Mouse (Mus musculus) myocyte (in vitro differentiated cells): ENCODE measurements around the gene Tbc1d30. TPM values are rescaled to one million over a fixed set of nuclear protein-coding genes. Genes with fewer than 3 reads are reported as not detected.

Experiments used
- H3K27me3 ChIP-seq: one replicate; pipeline ENCODE4 v1.6.1; 2011; ENCODE audit not compliant: control insufficient read depth, insufficient read depth, insufficient read length
- H3K36me3 ChIP-seq: one replicate; pipeline ENCODE4 v1.6.1; 2011; ENCODE audit not compliant: control insufficient read depth, insufficient read depth
- H3K4me2 ChIP-seq: one replicate; pipeline ENCODE4 v1.6.1; 2011; ENCODE audit warnings: low read depth, control low read depth
- H3K4me3 ChIP-seq: one replicate; pipeline ENCODE4 v1.5.1; 2011; ENCODE audit warnings: mild to moderate bottlenecking, control low read depth, moderate library complexity
- H3K79me2 ChIP-seq: one replicate; pipeline ENCODE4 v1.6.1; 2011; ENCODE audit not compliant: control insufficient read depth, insufficient read depth
- H3ac ChIP-seq: one replicate; pipeline ENCODE4 v1.6.1; 2011; ENCODE audit not compliant: control insufficient read depth, insufficient read length
- CEBPB ChIP-seq: IDR thresholded peaks from 2 replicates; pipeline ENCODE4 v1.6.1; 2011; ENCODE audit warnings: mild to moderate bottlenecking, moderate library complexity; ENCODE audit not compliant: poor library complexity, insufficient read depth, severe bottlenecking
- E2F4 ChIP-seq: IDR thresholded peaks from one replicate; pipeline ENCODE4 v1.6.1; 2011; ENCODE audit warnings: mild to moderate bottlenecking, control low read depth, moderate library complexity; ENCODE audit not compliant: insufficient read depth
- MAX ChIP-seq: IDR thresholded peaks from one replicate; pipeline ENCODE4 v1.6.1; 2011; ENCODE audit warnings: low read depth, mild to moderate bottlenecking, control low read depth
- MYOD1 ChIP-seq, 3 experiments: IDR thresholded peaks; one replicate each; pipeline ENCODE4 v1.6.1; 2011; ENCODE audit warnings: control low read depth in 2 of 3, low read depth in 2 of 3, mild to moderate bottlenecking in 2 of 3, moderate library complexity in 1 of 3; ENCODE audit not compliant: insufficient read length in 2 of 3, control insufficient read depth in 1 of 3
- MYOG ChIP-seq, 3 experiments: IDR thresholded peaks; one replicate each; pipeline ENCODE4 v1.6.1; 2011; ENCODE audit warnings: control low read depth in 2 of 3, low read depth in 2 of 3, mild to moderate bottlenecking in 2 of 3; ENCODE audit not compliant: insufficient read length in 2 of 3, control insufficient read depth in 1 of 3, insufficient read depth in 1 of 3
- POLR2A ChIP-seq: IDR thresholded peaks from one replicate; pipeline ENCODE4 v1.6.1; 2011; ENCODE audit warnings: low read depth, mild to moderate bottlenecking, control low read depth, moderate library complexity; ENCODE audit not compliant: insufficient read length
- POLR2AphosphoS2 ChIP-seq: IDR thresholded peaks from one replicate; pipeline ENCODE4 v1.6.1; 2011; ENCODE audit warnings: low read depth, control low read depth; ENCODE audit not compliant: insufficient read length
- REST ChIP-seq: IDR thresholded peaks from one replicate; pipeline ENCODE4 v1.6.1; 2011; ENCODE audit warnings: mild to moderate bottlenecking, control low read depth, moderate library complexity; ENCODE audit not compliant: insufficient read depth, insufficient read length
- SRF ChIP-seq: IDR thresholded peaks from one replicate; pipeline ENCODE4 v1.6.1; 2011; ENCODE audit warnings: low read depth; ENCODE audit not compliant: control insufficient read depth, insufficient read length
- TCF12 ChIP-seq: IDR thresholded peaks from one replicate; pipeline ENCODE4 v1.6.1; 2011; ENCODE audit warnings: mild to moderate bottlenecking, control low read depth; ENCODE audit not compliant: poor library complexity, insufficient read depth, severe bottlenecking
- TCF3 ChIP-seq: IDR thresholded peaks from one replicate; pipeline ENCODE4 v1.6.1; 2011; ENCODE audit warnings: low read depth, control low read depth; ENCODE audit not compliant: insufficient read length
- USF1 ChIP-seq: IDR thresholded peaks from one replicate; pipeline ENCODE4 v1.6.1; 2011; ENCODE audit warnings: low read depth, mild to moderate bottlenecking, control low read depth, moderate library complexity
- polyA plus RNA-seq: library from polyadenylated mRNA; unstranded; fragments of >200 nt; fragmentation: generic; extraction: Trizol; gene quantifications from one replicate; pipeline ENCODE4 v1.2.1, GENCODE M21; 2012; ENCODE audit warnings: missing spikeins

The Tbc1d30 gene
- polyA plus RNA-seq, 1 experiment, result not detected

- Histone ChIP-seq H3K4me3 (no peak overlapping the region), H3K27me3 (no peaks in the 10 kb centered on the region), H3K4me2 (no peak overlapping the region), H3K36me3 (peaks cover 42% of the 10 kb centered on the region), H3ac (no peak overlapping the region), H3K79me2 (no peaks in the 10 kb centered on the region)
- TF ChIP-seq POLR2AphosphoS2 (no peak), REST (no peak), MYOD1 (IDR thresholded peaks at IDR 0.05; ENCODE audit: control insufficient read depth in 1 of 3, insufficient read length in 2 of 3, low read depth in 2 of 3) (no peak), SRF (no peak), MAX (no peak), CEBPB (no peak), USF1 (no peak)
Observed at GRCm38 (mm10) chr10:121381280-121381679, 30.2 kb upstream of the Tbc1d30 start.

- Histone ChIP-seq H3K4me3 (no peak overlapping the region), H3K79me2 (no peaks in the 10 kb centered on the region), H3K27me3 (no peaks in the 10 kb centered on the region), H3ac (no peak overlapping the region), H3K36me3 (peaks cover 52% of the 10 kb centered on the region), H3K4me2 (no peak overlapping the region)
- TF ChIP-seq REST (no peak), TCF3 (no peak), MAX (no peak), SRF (no peak), MYOD1 (IDR thresholded peaks at IDR 0.05; ENCODE audit: control insufficient read depth in 1 of 3, insufficient read length in 2 of 3, low read depth in 2 of 3) (no peak), CEBPB (no peak)
Observed at GRCm38 (mm10) chr10:121379387-121379786, 28.3 kb upstream of the Tbc1d30 start.

- no peak overlapping the region for H3ac ChIP-seq
- no peaks in the 10 kb centered on the region for H3K79me2 ChIP-seq
- peaks cover 50% of the 10 kb centered on the region for H3K36me3 ChIP-seq
- H3K4me3 ChIP-seq, result no peak overlapping the region
- H3K27me3 ChIP-seq, result no peaks in the 10 kb centered on the region
- TF ChIP-seq CEBPB (no peak), MAX (no peak), TCF3 (no peak), POLR2A (no peak), POLR2AphosphoS2 (no peak), SRF (no peak), REST (no peak), MYOG (IDR thresholded peaks at IDR 0.05; ENCODE audit: control insufficient read depth in 1 of 3, insufficient read depth in 1 of 3, insufficient read length in 2 of 3, low read depth in 2 of 3) (no peak), MYOD1 (IDR thresholded peaks at IDR 0.05; ENCODE audit: control insufficient read depth in 1 of 3, insufficient read length in 2 of 3, low read depth in 2 of 3) (no peak), TCF12 (no peak)
- no peak overlapping the region for H3K4me2 ChIP-seq
Observed at GRCm38 (mm10) chr10:121376530-121377271, 25.6 kb upstream of the Tbc1d30 start.

GRCm38 (mm10) chr10:121375649-121376493, 24.8 kb upstream of the Tbc1d30 start:
- H3K27me3 ChIP-seq, result no peaks in the 10 kb centered on the region
- no peak for TF ChIP-seq SRF
- TF ChIP-seq MAX, result no peak
- TF ChIP-seq TCF3, result no peak
- TF ChIP-seq CEBPB, result no peak
- no peak for TF ChIP-seq MYOD1 (IDR thresholded peaks at IDR 0.05; ENCODE audit: control insufficient read depth in 1 of 3, insufficient read length in 2 of 3, low read depth in 2 of 3)
- TF ChIP-seq MYOG (IDR thresholded peaks at IDR 0.05; ENCODE audit: control insufficient read depth in 1 of 3, insufficient read depth in 1 of 3, insufficient read length in 2 of 3, low read depth in 2 of 3), result no peak
- no peak for TF ChIP-seq E2F4
- no peak for TF ChIP-seq USF1
- no peak for TF ChIP-seq POLR2A
- no peak for TF ChIP-seq POLR2AphosphoS2
- peaks cover 46% of the 10 kb centered on the region for H3K36me3 ChIP-seq
- no peak overlapping the region for H3K4me3 ChIP-seq
- H3K79me2 ChIP-seq, result no peaks in the 10 kb centered on the region
- no peak overlapping the region for H3ac ChIP-seq
- H3K4me2 ChIP-seq, result no peak overlapping the region
